Mouse (Mus musculus): ENCODE results near the gene Acbd6.

Acbd6 gene

GRCm38 (mm10) chr1:155558012-155558842 lies at the start of gene Acbd6:
Acbd6 (plus strand) TSS chr1:155558120.
- peak; percentile 90 to 92 for DNase-seq

- no peak for DNase-seq
These were observed 47.7 kb upstream of the Acbd6 start for GRCm38 (mm10) chr1:155510263-155510662.

- peak; percentile 86 to 89 for DNase-seq
These were observed 42.1 kb upstream of the Acbd6 start for GRCm38 (mm10) chr1:155515866-155516265.

- DNase-seq, result peak; percentile 88 to 93
These were observed 41.3 kb upstream of the Acbd6 start for GRCm38 (mm10) chr1:155516594-155516993.

- no peak for DNase-seq
These were observed 40.9 kb upstream of the Acbd6 start for GRCm38 (mm10) chr1:155517060-155517459.

GRCm38 (mm10) chr1:155520285-155520684 lies 37.6 kb upstream of the Acbd6 start:
- no peak for DNase-seq

- DNase-seq, result no peak
These were observed 35.4 kb upstream of the Acbd6 start for GRCm38 (mm10) chr1:155522493-155522892.

GRCm38 (mm10) chr1:155526176-155526575 lies 31.7 kb upstream of the Acbd6 start:
- DNase-seq, result no peak

GRCm38 (mm10) chr1:155527027-155527786 lies 30.7 kb upstream of the Acbd6 start:
- DNase-seq, result peak; percentile 61 to 68

- DNase-seq, result no peak
These were observed 30.1 kb upstream of the Acbd6 start for GRCm38 (mm10) chr1:155527787-155528158.

- peak; percentile 56 to 58 for DNase-seq
These were observed 29.4 kb upstream of the Acbd6 start for GRCm38 (mm10) chr1:155528405-155529119.

- DNase-seq, result peak; percentile 65 to 69
These were observed 28.6 kb upstream of the Acbd6 start for GRCm38 (mm10) chr1:155529120-155529963.

- no peak for DNase-seq
These were observed 27.1 kb upstream of the Acbd6 start for GRCm38 (mm10) chr1:155530561-155531457.

GRCm38 (mm10) chr1:155532396-155532795 lies 25.5 kb upstream of the Acbd6 start:
- DNase-seq, result no peak

- DNase-seq, result no peak
These were observed 24.9 kb upstream of the Acbd6 start for GRCm38 (mm10) chr1:155532833-155533688.

- DNase-seq, result no peak
These were observed 24.3 kb upstream of the Acbd6 start for GRCm38 (mm10) chr1:155533689-155533965.

- peak; percentile 77 to 90 for DNase-seq
These were observed 20.8 kb upstream of the Acbd6 start for GRCm38 (mm10) chr1:155537005-155537642.

- DNase-seq, result no peak
These were observed 19.9 kb upstream of the Acbd6 start for GRCm38 (mm10) chr1:155538006-155538405.

GRCm38 (mm10) chr1:155557642-155558011 lies 293 bp upstream of the Acbd6 start:
- no peak for DNase-seq

GRCm38 (mm10) chr1:155560021-155560420 lies 2.1 kb downstream of the Acbd6 start:
- DNase-seq, result no peak

Data from cerebellum, postnatal 10 days (tissue).